Mouse (Mus musculus) forebrain, embryonic 12.5 days (tissue): ENCODE data around the gene Adss. TPM values are rescaled to one million over a fixed set of nuclear protein-coding genes. Genes with fewer than 3 reads are reported as not detected.
"Not testable (repeated sequence)": the region's sequence is repeated elsewhere in the genome, so short reads cannot be mapped to it uniquely, and the experiment has no call there.

Experiments used
- ATAC-seq: fragments of 200-750 bp; cut with Nextera tagmentation; 2 replicates; pipeline ENCODE4 v1.8.0; 2017; ENCODE audit warnings: moderate TSS enrichment; ENCODE audit not compliant: low FRiP score
- H3K27ac ChIP-seq: fragments of 300-500 bp; sonication (generic); 2 replicates; pipeline ENCODE4 v1.5.1; 2016; ENCODE audit warnings: mild to moderate bottlenecking
- H3K27me3 ChIP-seq: fragments of 300-500 bp; sonication (generic); 2 replicates; pipeline ENCODE4 v1.6.1; 2016; ENCODE audit warnings: mild to moderate bottlenecking
- H3K36me3 ChIP-seq: fragments of 300-500 bp; sonication (generic); replicated peaks from 2 replicates; pipeline ENCODE4 v1.6.1; 2016; ENCODE audit warnings: mild to moderate bottlenecking
- H3K4me1 ChIP-seq: fragments of 300-500 bp; sonication (generic); 2 replicates; pipeline ENCODE4 v1.6.1; 2016
- H3K4me2 ChIP-seq: fragments of 300-500 bp; sonication (generic); 2 replicates; pipeline ENCODE4 v1.6.1; 2016; ENCODE audit warnings: mild to moderate bottlenecking, moderate library complexity
- H3K4me3 ChIP-seq: fragments of 300-500 bp; sonication (generic); replicated peaks from 2 replicates; pipeline ENCODE4 v1.5.1; 2016; ENCODE audit warnings: mild to moderate bottlenecking
- H3K9ac ChIP-seq: fragments of 300-500 bp; sonication (generic); 2 replicates; pipeline ENCODE4 v1.6.1; 2016; ENCODE audit warnings: mild to moderate bottlenecking
- H3K9me3 ChIP-seq: fragments of 300-500 bp; sonication (generic); 2 replicates; pipeline ENCODE4 v1.6.1; 2016
- WGBS: fragments of 180-500 bp; shearing (Covaris S2); methylation state at CpG from one replicate; pipeline ENCODE4 v1.1.7; 2016; 5-methylcytosine and 5-hydroxymethylcytosine counted together
- polyA plus RNA-seq: library from polyadenylated mRNA; unstranded; fragments of >200 nt; fragmentation: Nextera tagmentation; extraction: Ambion mirVana; gene quantifications from 2 replicates; pipeline ENCODE4 v1.2.1, GENCODE M21; 2016

Gene Adss
- 47.0 and 49.4 TPM in 2 replicates for polyA plus RNA-seq

DNA sequence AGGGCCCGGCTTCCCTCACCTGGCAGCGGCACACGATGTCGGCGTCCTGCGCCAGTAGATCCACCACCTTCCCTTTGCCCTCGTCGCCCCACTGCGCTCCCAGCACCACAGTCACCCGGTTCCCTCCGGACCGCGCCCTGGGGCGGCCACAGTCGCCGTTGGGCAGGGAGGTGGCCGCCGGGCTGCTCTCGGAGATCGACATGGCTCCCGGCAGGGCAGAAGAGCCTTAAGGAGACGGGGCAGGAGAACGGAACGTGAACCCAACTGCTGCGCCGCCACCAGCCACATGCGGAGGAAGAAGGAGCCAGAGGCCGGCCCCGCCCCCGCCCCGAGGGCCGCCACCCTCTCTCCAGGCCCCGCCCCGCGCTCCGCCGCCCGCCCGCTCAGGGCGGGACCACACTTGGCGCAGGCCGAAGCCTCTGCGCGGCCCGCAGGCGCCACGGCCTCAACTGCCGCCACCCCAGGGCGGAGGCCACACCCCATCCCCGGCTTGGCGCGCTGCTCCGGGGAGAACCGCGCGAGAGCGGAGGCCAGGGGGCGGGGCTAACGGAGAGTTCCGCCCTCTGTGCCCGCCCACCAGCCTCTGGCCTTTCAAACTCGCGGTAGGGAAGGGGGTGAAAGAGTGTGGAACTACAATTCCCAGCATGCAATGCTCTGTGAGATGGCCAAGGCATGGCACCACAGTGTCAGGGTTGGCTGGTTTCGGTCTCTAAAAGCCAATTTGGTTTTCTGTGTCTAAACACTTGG lies at the start of gene Adss:
Gene Adss, minus strand, starts transcription at position 319 of the 747 bp plus-strand sequence.
- WGBS: 0% methylated on average over 48 of the region's 64 CpGs
- peak; percentile 99 for ATAC-seq
- peak within 1 kb of the TSS; percentile 67 for H3K4me2 ChIP-seq
- no peaks in the 10 kb centered on the region for H3K36me3 ChIP-seq
- H3K4me1 ChIP-seq: peaks cover 16% of the 10 kb centered on the region
- peak within 1 kb of the TSS; percentile 82 for H3K4me3 ChIP-seq
- peak within 1 kb of the TSS; percentile 90 for H3K27ac ChIP-seq
- H3K27me3 ChIP-seq: no peaks in the 10 kb centered on the region
- no peaks in the 10 kb centered on the region for H3K9me3 ChIP-seq
- peak within 1 kb of the TSS; percentile 83 for H3K9ac ChIP-seq

DNA sequence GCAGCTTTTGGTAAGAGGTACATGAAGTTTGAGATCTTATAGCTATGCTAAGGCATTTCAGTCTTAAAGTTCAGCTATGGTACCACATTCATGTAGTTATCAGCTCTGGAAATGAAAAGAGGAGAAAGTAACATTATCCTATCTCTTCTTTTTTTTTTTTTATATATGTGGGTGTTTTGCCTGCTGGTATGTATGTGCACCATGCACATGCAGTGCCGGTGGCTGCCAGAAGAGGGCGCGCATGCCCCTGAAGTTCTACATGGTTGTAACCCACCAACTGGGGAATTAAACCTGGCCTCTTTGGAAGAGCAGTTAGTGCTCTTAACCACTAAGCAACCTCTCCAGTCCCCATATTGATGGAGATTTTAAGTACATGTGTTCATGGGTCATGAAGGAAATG lies 49.5 kb upstream of the Adss start:
- not testable (repeated sequence) for H3K27ac ChIP-seq, H3K4me3 ChIP-seq, H3K4me2 ChIP-seq, H3K4me1 ChIP-seq, H3K27me3 ChIP-seq, ATAC-seq, H3K36me3 ChIP-seq, H3K9me3 ChIP-seq, H3K9ac ChIP-seq
- WGBS: 70% methylated on average over 3 of the region's 3 CpGs

DNA sequence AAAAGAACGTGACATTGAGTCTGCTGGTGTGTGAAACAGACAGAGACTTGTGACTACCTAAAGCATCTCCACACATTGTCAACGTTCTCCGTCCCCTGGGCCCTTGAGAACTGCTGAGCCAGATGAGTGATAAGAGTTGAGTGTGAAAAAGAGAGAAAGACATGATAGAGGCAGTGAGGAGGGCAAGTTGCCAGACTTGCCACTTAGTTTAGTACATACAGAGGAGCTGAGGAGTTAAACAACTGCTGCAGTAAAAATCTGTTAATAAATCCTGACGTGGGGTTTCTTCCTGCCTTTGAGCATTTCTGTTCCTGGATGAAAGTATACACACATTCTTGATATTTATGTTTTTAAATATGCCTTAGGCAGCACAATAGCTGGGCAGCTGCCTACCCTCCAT lies 31.5 kb upstream of the Adss start:
- ATAC-seq, H3K9me3 ChIP-seq, H3K27me3 ChIP-seq, H3K4me2 ChIP-seq, H3K27ac ChIP-seq, H3K36me3 ChIP-seq, H3K4me3 ChIP-seq, H3K9ac ChIP-seq, H3K4me1 ChIP-seq: not testable (repeated sequence)
- 92% methylated on average over 4 of the region's 4 CpGs for WGBS

DNA sequence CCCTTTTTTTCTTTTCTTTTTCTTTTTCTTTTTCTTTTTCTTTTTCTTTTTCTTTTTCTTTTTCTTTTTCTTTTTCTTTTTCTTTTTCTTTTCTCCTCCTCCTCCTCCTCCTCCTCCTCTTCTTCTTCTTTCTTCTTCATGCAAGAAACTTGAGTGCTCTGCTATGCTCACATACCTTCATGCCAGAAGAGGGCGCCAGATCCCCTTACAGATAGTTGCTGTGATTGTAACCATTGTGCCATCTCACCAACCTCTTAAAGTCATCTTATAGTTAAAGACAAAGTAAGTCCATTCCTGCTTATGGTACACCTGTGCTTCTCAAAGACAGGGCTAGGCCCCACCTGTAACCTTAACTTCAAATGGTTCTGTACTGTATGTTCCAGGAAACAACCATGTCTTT lies 10.5 kb upstream of the Adss start:
- not testable (repeated sequence) for H3K4me2 ChIP-seq, H3K9ac ChIP-seq, H3K4me1 ChIP-seq, H3K27ac ChIP-seq, H3K4me3 ChIP-seq, H3K27me3 ChIP-seq, ATAC-seq, H3K9me3 ChIP-seq, H3K36me3 ChIP-seq
- 21% methylated on average over 1 of the region's 1 CpGs for WGBS

DNA sequence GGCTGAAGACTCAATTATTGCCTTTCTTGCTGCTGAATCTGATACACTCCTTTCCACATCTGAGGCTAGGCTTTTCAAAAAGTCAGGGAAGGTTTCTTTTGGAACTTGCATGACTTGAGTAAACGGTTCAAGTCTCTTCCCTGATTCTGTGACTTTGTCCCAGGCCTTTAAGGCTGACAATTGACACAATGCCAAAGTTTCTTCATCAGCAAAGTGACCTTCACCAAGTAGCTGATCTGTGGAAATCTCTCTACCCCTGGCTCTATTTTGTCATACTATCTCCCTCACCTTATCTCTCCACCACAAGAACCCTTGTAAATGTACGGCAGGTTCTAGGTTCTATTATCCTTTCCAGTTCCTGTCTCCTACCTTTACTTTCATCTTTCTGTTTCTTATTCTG lies 7.2 kb upstream of the Adss start:
- H3K27me3 ChIP-seq: no peaks in the 10 kb centered on the region
- H3K27ac ChIP-seq: no peak overlapping the region
- no peak overlapping the region for H3K4me3 ChIP-seq
- no peak overlapping the region for H3K4me2 ChIP-seq
- H3K9me3 ChIP-seq: no peaks in the 10 kb centered on the region
- no peaks in the 10 kb centered on the region for H3K4me1 ChIP-seq
- no peak for ATAC-seq
- H3K9ac ChIP-seq: no peak overlapping the region
- WGBS: 86% methylated on average over 2 of the region's 2 CpGs
- no peaks in the 10 kb centered on the region for H3K36me3 ChIP-seq

GRCm38 (mm10) chr1:177797151-177797755 lies 942 bp upstream of the Adss start:
- Histone ChIP-seq H3K4me1 (peaks cover 12% of the 10 kb centered on the region), H3K4me2 (0 out of 2 replicates have a peak overlapping the region, but pooled peaks have one; percentile 24), H3K27me3 (no peaks in the 10 kb centered on the region), H3K9me3 (no peaks in the 10 kb centered on the region), H3K27ac (no peak overlapping the region), H3K36me3 (no peaks in the 10 kb centered on the region), H3K9ac (no peak overlapping the region), H3K4me3 (no peak overlapping the region)
- no peak for ATAC-seq
- 76% methylated on average over 8 of the region's 8 CpGs for WGBS

DNA sequence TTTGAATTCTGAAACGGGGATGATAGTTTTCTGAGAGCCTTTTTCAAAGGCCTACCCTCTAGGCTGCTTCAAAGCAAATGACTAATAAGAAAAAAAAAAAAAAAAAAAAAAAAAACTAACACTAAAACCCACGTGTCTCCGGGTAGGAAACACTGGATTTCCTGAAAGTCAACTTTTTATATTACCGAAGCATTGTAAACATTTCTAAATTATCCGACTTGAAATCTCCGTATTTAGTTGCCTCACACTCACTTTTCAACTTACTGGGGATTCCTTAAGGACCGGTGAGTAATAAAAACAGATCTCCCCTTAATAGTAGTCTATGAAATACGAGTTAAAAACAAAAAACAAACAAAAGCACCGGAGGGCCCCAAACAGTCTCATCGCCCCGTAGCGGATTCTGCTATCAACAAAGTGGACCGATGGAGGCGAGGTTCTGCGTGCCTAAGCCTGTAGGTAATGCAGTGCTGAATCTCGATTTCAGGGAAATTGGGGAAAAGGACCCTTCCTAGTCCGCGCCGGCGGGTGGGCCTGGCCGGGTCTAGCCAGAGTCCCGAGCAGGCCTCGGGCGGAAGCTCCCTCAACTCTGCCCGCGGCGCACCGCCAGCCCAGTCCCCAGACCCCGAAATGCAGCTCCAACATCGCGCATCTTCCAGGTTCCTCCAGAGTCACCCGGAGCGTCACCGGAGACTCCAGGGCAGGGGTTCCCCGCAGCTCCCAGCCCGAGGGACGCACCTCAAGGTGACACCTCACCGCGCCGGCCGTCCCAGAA lies 704 bp downstream of the Adss start:
- H3K9me3 ChIP-seq: no peaks in the 10 kb centered on the region
- no peaks in the 10 kb centered on the region for H3K27me3 ChIP-seq
- peak overlapping the region; percentile 82 for H3K4me3 ChIP-seq
- peaks cover 16% of the 10 kb centered on the region for H3K4me1 ChIP-seq
- peak; percentile 62 for ATAC-seq
- peak overlapping the region; percentile 90 for H3K27ac ChIP-seq
- peak overlapping the region; percentile 83 for H3K9ac ChIP-seq
- WGBS: under 1% methylated on average over 36 of the region's 41 CpGs
- peak overlapping the region; percentile 67 for H3K4me2 ChIP-seq
- no peaks in the 10 kb centered on the region for H3K36me3 ChIP-seq

- ATAC-seq: no peak
- no peak overlapping the region for H3K27ac ChIP-seq
- peaks cover 16% of the 10 kb centered on the region for H3K4me1 ChIP-seq
- no peaks in the 10 kb centered on the region for H3K9me3 ChIP-seq
- H3K9ac ChIP-seq: peak overlapping the region; percentile 47; the same call in 1 of the 2 replicates
- H3K4me3 ChIP-seq: peak overlapping the region; percentile 82
- no peaks in the 10 kb centered on the region for H3K27me3 ChIP-seq
- 9% methylated on average over 8 of the region's 8 CpGs for WGBS
- H3K4me2 ChIP-seq: peak overlapping the region; percentile 67
- H3K36me3 ChIP-seq: no peaks in the 10 kb centered on the region
These were observed 1.4 kb downstream of the Adss start for GRCm38 (mm10) chr1:177794866-177795265.

DNA sequence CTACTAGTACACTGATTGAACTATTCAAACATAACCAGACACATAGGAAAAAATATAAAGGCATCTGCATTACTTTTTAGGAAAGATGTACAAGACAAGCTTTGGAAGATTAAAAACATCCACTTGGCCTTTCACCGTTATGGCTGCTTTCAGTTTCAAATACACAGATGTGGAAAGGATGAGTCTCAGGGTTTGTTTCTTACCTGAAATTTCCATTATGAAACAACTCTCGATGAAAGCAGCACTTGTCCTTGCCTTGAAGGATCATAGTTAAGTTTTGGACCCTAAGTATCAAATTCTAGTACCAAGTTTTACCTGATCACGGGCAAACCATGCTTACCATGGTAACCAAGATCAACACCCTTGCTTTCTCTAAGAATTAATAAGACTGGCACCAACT lies 3.5 kb downstream of the Adss start:
- no peak overlapping the region for H3K4me2 ChIP-seq
- ATAC-seq: no peak
- H3K4me1 ChIP-seq: peaks cover 16% of the 10 kb centered on the region
- H3K4me3 ChIP-seq: no peak overlapping the region
- no peaks in the 10 kb centered on the region for H3K27me3 ChIP-seq
- H3K9me3 ChIP-seq: no peaks in the 10 kb centered on the region
- 89% methylated on average over 3 of the region's 3 CpGs for WGBS
- H3K9ac ChIP-seq: no peak overlapping the region
- H3K36me3 ChIP-seq: no peaks in the 10 kb centered on the region
- no peak overlapping the region for H3K27ac ChIP-seq

GRCm38 (mm10) chr1:177777397-177777796 lies 18.9 kb downstream of the Adss start:
- Histone ChIP-seq H3K4me2 (no peak overlapping the region), H3K4me1 (no peaks in the 10 kb centered on the region), H3K36me3 (peaks cover 36% of the 10 kb centered on the region), H3K9ac (no peak overlapping the region), H3K27ac (no peak overlapping the region), H3K4me3 (no peak overlapping the region), H3K27me3 (no peaks in the 10 kb centered on the region), H3K9me3 (no peaks in the 10 kb centered on the region)
- ATAC-seq: no peak
- 89% methylated on average over 2 of the region's 2 CpGs for WGBS

- no peak for ATAC-seq
- Histone ChIP-seq H3K27me3 (no peaks in the 10 kb centered on the region), H3K4me1 (no peaks in the 10 kb centered on the region), H3K9ac (no peak overlapping the region), H3K4me2 (no peak overlapping the region), H3K27ac (no peak overlapping the region), H3K4me3 (no peak overlapping the region), H3K36me3 (peaks cover 48% of the 10 kb centered on the region), H3K9me3 (no peaks in the 10 kb centered on the region)
These were observed 27.4 kb downstream of the Adss start for GRCm38 (mm10) chr1:177768931-177769330.

GRCm38 (mm10) chr1:177757249-177757648 lies 39.1 kb downstream of the Adss start:
- 90% methylated on average over 5 of the region's 5 CpGs for WGBS
- Histone ChIP-seq H3K4me1 (no peaks in the 10 kb centered on the region), H3K4me2 (no peak overlapping the region), H3K36me3 (no peaks in the 10 kb centered on the region), H3K27ac (no peak overlapping the region), H3K4me3 (no peak overlapping the region), H3K27me3 (no peaks in the 10 kb centered on the region), H3K9me3 (no peaks in the 10 kb centered on the region), H3K9ac (no peak overlapping the region)
- no peak for ATAC-seq
